Mouse (Mus musculus) activated CD4-positive, CD25-positive, alpha-beta regulatory T cell (primary cell): ENCODE measurements around the gene Gpc3. TPM values are rescaled to one million over a fixed set of nuclear protein-coding genes. Genes with fewer than 3 reads are reported as not detected.

Experiments used
- polyA plus RNA-seq, 2 experiments: library from polyadenylated mRNA; unstranded; fragments of 100-300 nt; shearing (Covaris generic); gene quantifications; one replicate each; pipeline ENCODE4 v1.2.1; 2017

The Gpc3 gene
- not detected for polyA plus RNA-seq

GRCm38 (mm10) chrX:52613328-52614030 is at the start of gene Gpc3:
Gpc3 (minus strand) TSS chrX:52613950.

Other genes with a start within 250 kb of the Gpc3 start
- gene Ccdc160, start 177.2 kb upstream of the Gpc3 start, polyA plus RNA-seq: not detected